ENCODE assay signal across 15 mouse cellular contexts in genomic region chr12:54364381-54365095, GRCm38 (mm10).
DNase-seq lines count a peak whose midpoint lies in the region; ATAC-seq lines count a peak whose summit lies in the region.
"Had no signal": no experiment of that assay in that cellular context is flagged by ENCODE, and none has a peak within 500 bp of the region (broad histone marks: within the 10 kb centered on the region; RNA-seq: fewer than 3 reads in every experiment).

No protein-coding gene starts in this region.

- no peak overlapping the region for H3K4me2 ChIP-seq in forebrain, embryonic 13.5 days
- H3K4me2 ChIP-seq in hindbrain, embryonic 16.5 days (ENCODE audit: low read length) = no peak overlapping the region
- H3K4me2 ChIP-seq: lung, embryonic 14.5 days; stomach, embryonic 15.5 days had no signal

- no peaks in the 10 kb centered on the region for H3K9me3 ChIP-seq in forebrain, embryonic 13.5 days (replicated peaks)
- H3K9me3 ChIP-seq in hindbrain, embryonic 16.5 days (ENCODE audit: control insufficient read depth, low read length) = no peaks in the 10 kb centered on the region
- H3K9me3 ChIP-seq: stomach, embryonic 15.5 days had no signal

- peak; percentile 11 for DNase-seq in retina, postnatal 1 day
- no peak for DNase-seq in retina, embryonic 14.5 days (ENCODE audit: low spot score)
- DNase-seq in Muller cell, postnatal 12 days (ENCODE audit: inconsistent ontology term) = no peak
- DNase-seq in kidney, postnatal 36 days = no peak
- DNase-seq: adrenal gland, postnatal 14 days; cerebellum, postnatal 36 days; kidney, adult 2 months; liver; lung, embryonic 14.5 days had no signal

- no peaks in the 10 kb centered on the region for H3K36me3 ChIP-seq in forebrain, embryonic 13.5 days (ENCODE audit: poor library complexity, severe bottlenecking)
- no peaks in the 10 kb centered on the region for H3K36me3 ChIP-seq in hindbrain, embryonic 16.5 days (ENCODE audit: control insufficient read depth, insufficient read depth, low read length)
- H3K36me3 ChIP-seq: stomach, embryonic 15.5 days had no signal

- WGBS in forebrain, embryonic 13.5 days = 26% methylated on average over 11 of the region's 11 CpGs
- WGBS in hindbrain, embryonic 16.5 days = 41% methylated on average over 11 of the region's 11 CpGs

- H3K27me3 ChIP-seq in forebrain, embryonic 13.5 days = no peaks in the 10 kb centered on the region
- H3K27me3 ChIP-seq in hindbrain, embryonic 16.5 days (replicated peaks; ENCODE audit: control insufficient read depth, insufficient read depth, low read length) = no peaks in the 10 kb centered on the region
- H3K27me3 ChIP-seq: megakaryocyte, embryonic 14.5 days; Patski; stomach, embryonic 15.5 days had no signal

- ATAC-seq in forebrain, embryonic 13.5 days = peak; percentile 88
- 0 out of 2 replicates have a peak, but pooled peaks have one; percentile 52 for ATAC-seq in hindbrain, embryonic 16.5 days
- no peak for ATAC-seq in megakaryocyte-erythroid progenitor cell, adult 5-6 weeks (replicated peaks; ENCODE audit: low FRiP score, low TSS enrichment, poor library complexity, severe bottlenecking)
- ATAC-seq: Patski had no signal

- H3K27ac ChIP-seq in forebrain, embryonic 13.5 days = peak overlapping the region; percentile 60
- no peak overlapping the region for H3K27ac ChIP-seq in hindbrain, embryonic 16.5 days (ENCODE audit: low read depth, low read length)
- H3K27ac ChIP-seq: stomach, embryonic 15.5 days had no signal

- no peak overlapping the region for H3K9ac ChIP-seq in forebrain, embryonic 13.5 days
- no peak overlapping the region for H3K9ac ChIP-seq in hindbrain, embryonic 16.5 days (ENCODE audit: low read depth, low read length)
- H3K9ac ChIP-seq: lung, embryonic 14.5 days; stomach, embryonic 15.5 days had no signal

- H3K4me1 ChIP-seq in forebrain, embryonic 13.5 days = peaks cover 7% of the 10 kb centered on the region; the same call in 1 of the 2 replicates
- no peaks in the 10 kb centered on the region for H3K4me1 ChIP-seq in hindbrain, embryonic 16.5 days (ENCODE audit: control insufficient read depth, insufficient read depth, low read depth, low read length)
- H3K4me1 ChIP-seq: megakaryocyte, embryonic 14.5 days; stomach, embryonic 15.5 days had no signal

- H3K4me3 ChIP-seq in forebrain, embryonic 13.5 days = no peak overlapping the region
- no peak overlapping the region for H3K4me3 ChIP-seq in hindbrain, embryonic 16.5 days (ENCODE audit: low read length)
- H3K4me3 ChIP-seq: megakaryocyte, embryonic 14.5 days; stomach, embryonic 15.5 days had no signal
